Mouse (Mus musculus) forebrain, embryonic 14.5 days (tissue): ENCODE results near the gene Fars2. TPM values are rescaled to one million over a fixed set of nuclear protein-coding genes. Genes with fewer than 3 reads are reported as not detected.

Experiments
- ATAC-seq: fragments of 200-750 bp; cut with Nextera tagmentation; 2 replicates; pipeline ENCODE4 v1.8.0; 2017; ENCODE audit warnings: mild to moderate bottlenecking, moderate library complexity
- DNase-seq: peaks from one replicate; pipeline ENCODE4 v3.0.0-alpha.2; 2015; ENCODE audit warnings: low spot score
- H3K27ac ChIP-seq: fragments of 300-500 bp; sonication (generic); 2 replicates; pipeline ENCODE4 v1.5.1; 2014; ENCODE audit warnings: low read depth, mild to moderate bottlenecking, control low read depth, low read length, moderate library complexity
- H3K27me3 ChIP-seq: fragments of 300-500 bp; sonication (generic); replicated peaks from 2 replicates; pipeline ENCODE4 v1.6.1; 2014; ENCODE audit warnings: low read length, control low read depth, mixed read lengths; ENCODE audit not compliant: control insufficient read depth, insufficient read depth
- H3K36me3 ChIP-seq: fragments of 300-500 bp; sonication (generic); 2 replicates; pipeline ENCODE4 v1.6.1; 2014; ENCODE audit warnings: low read length, control low read depth; ENCODE audit not compliant: control insufficient read depth, insufficient read depth
- H3K4me1 ChIP-seq: fragments of 300-500 bp; sonication (generic); 2 replicates; pipeline ENCODE4 v1.6.1; 2014; ENCODE audit warnings: antibody characterized with exemption, low read length, control low read depth; ENCODE audit not compliant: control insufficient read depth, insufficient read depth
- H3K4me2 ChIP-seq: fragments of 300-500 bp; sonication (generic); 2 replicates; pipeline ENCODE4 v1.6.1; 2014; ENCODE audit warnings: mild to moderate bottlenecking, control low read depth, low read length
- H3K4me3 ChIP-seq: fragments of 300-500 bp; sonication (generic); 2 replicates; pipeline ENCODE4 v1.5.1; 2014; ENCODE audit warnings: low read depth, low read length, control low read depth
- H3K9ac ChIP-seq: fragments of 300-500 bp; sonication (generic); 2 replicates; pipeline ENCODE4 v1.6.1; 2014; ENCODE audit warnings: mild to moderate bottlenecking, low read length, control low read depth, moderate library complexity
- H3K9me3 ChIP-seq: fragments of 300-500 bp; sonication (generic); replicated peaks from 2 replicates; pipeline ENCODE4 v1.6.1; 2016; ENCODE audit warnings: low read length, control low read depth, mixed read lengths; ENCODE audit not compliant: control insufficient read depth
- WGBS: fragments of 180-500 bp; shearing (Covaris S2); extraction: QIAGEN DNeasy Blood & Tissue Kit; methylation state at CpG from one replicate; pipeline ENCODE4 v1.1.7; 2014; 5-methylcytosine and 5-hydroxymethylcytosine counted together
- polyA plus RNA-seq: library from polyadenylated mRNA; unstranded; fragments of >200 nt; fragmentation: Nextera tagmentation; extraction: Ambion mirVana; gene quantifications from 2 replicates; pipeline ENCODE4 v1.2.1, GENCODE M21; 2014

Fars2 gene
- polyA plus RNA-seq, 1 experiment from 2014 or later: 35.5 TPM

DNA sequence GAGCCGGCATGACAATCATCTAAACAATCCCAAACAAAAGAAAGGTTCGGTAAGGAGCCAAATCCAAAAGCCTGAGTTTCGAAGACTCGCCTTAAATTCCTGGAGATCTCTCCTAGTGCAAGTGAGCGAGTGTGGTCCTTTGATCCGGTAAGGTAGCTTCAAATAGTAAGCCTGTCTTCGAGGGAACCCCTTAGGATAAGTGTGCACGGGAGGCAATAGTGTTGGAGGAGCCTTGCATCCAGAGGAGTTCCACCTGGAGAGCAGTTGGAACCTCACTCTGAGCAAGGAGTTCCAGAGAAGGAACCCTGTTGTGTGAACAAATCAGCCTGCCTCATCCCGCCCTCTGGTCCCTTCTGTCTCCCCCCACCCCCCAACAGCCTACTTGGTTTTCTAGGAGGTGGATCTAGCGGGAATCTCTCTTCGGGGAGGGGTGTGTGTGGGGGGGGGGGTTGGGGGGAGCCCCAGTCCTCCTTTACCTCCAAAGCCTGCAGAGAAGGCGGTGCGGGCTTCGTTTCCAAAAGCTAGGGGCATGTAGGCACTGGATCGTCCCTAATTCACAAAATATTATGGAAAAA is 606.6 kb downstream of the Fars2 start:
- H3K9me3 ChIP-seq: no peaks in the 10 kb centered on the region
- H3K9ac ChIP-seq: peak overlapping the region; percentile 53; the same call in 1 of the 2 replicates
- H3K36me3 ChIP-seq: no peaks in the 10 kb centered on the region
- peaks cover 24% of the 10 kb centered on the region for H3K27me3 ChIP-seq
- peak; percentile 36 for DNase-seq
- peak overlapping the region; percentile 50 for H3K4me2 ChIP-seq
- peak overlapping the region; percentile 87 for H3K27ac ChIP-seq
- peaks cover 10% of the 10 kb centered on the region; the same call in 1 of the 2 replicates for H3K4me1 ChIP-seq
- peak; percentile 8; the same call in 1 of the 2 replicates for ATAC-seq
- H3K4me3 ChIP-seq: 0 out of 2 replicates have a peak overlapping the region, but pooled peaks have one; percentile 20
- WGBS: 3% methylated on average over 15 of the region's 15 CpGs

DNA sequence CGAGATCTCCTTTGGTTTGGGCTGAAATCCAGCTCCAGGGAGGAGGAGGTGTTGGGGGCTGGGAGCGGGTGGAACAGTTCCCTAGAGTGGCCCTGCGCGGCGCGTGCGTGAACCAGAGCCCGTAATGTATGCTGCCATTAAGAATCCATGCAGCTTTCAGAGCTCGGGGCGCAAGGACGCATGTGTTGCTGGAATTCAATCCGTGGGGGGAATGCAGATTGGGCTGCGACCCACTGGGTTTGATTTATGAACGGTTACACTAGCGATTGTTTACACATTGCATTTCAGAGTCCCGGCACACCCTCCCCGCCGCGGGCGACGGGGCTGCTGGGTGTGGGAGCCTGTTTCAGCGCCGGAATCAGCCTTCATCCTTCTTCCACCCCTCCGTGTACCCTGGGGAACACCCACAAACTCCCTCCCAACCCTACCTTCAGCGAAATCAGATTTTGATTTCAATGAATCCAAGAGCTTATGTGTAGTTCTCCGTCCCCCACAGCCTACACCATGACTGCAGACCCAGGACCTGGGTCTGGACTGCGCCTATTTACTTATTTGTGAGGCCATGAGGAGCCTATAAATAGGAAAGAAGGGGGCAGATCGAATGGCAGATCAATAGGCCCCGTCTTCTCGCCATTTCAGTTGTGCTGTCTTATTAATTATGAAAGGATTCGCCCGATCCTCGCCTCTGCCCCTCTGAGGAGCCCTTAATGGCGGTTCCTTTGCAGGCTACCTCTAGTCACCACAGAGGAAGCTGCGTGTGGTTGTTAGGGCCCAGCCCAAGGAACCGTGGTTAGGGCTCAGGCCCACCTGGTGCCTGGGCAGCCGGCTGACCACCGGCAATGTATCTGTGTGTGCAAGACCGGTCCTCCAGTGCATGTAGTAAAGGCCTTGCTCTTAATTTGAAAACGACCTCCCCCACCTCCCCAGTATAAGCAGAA is 607.6 kb downstream of the Fars2 start:
- peak overlapping the region; percentile 20 for H3K4me3 ChIP-seq
- H3K36me3 ChIP-seq: no peaks in the 10 kb centered on the region
- peaks cover 34% of the 10 kb centered on the region for H3K27me3 ChIP-seq
- ATAC-seq (peak; percentile 79), DNase-seq (peak; percentile 91)
- no peaks in the 10 kb centered on the region for H3K9me3 ChIP-seq
- peak overlapping the region; percentile 53 for H3K9ac ChIP-seq
- H3K4me1 ChIP-seq: peaks cover 10% of the 10 kb centered on the region; the same call in 1 of the 2 replicates
- 4% methylated on average over 40 of the region's 40 CpGs for WGBS
- peak overlapping the region; percentile 87 for H3K27ac ChIP-seq
- peak overlapping the region; percentile 50 for H3K4me2 ChIP-seq

DNA sequence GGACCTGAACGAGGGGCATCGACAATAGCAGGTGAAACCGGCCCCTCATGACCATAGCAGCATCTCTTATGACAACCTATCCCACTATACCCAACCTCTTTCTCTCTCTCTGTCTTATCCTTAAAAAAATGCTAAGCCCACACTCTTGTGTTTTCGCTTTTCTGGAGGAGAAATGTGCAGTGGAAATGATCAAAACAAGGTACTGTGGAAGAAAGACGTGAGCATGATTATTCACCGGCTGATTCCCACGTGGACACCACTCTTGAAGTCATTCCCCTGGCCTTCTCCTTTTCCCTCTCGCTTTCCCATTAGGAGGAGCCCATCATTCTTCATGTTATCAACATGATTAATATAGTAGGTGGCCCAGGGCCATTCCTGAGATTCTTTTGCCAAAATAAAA is 608.7 kb downstream of the Fars2 start:
- peak overlapping the region; percentile 56 for H3K9ac ChIP-seq
- no peaks in the 10 kb centered on the region for H3K9me3 ChIP-seq
- DNase-seq: peak; percentile 38
- peak overlapping the region; percentile 98 for H3K27ac ChIP-seq
- WGBS: 3% methylated on average over 8 of the region's 8 CpGs
- H3K4me1 ChIP-seq: peaks cover 10% of the 10 kb centered on the region; the same call in 1 of the 2 replicates
- H3K4me2 ChIP-seq: peak overlapping the region; percentile 70
- no peak for ATAC-seq
- 0 out of 2 replicates have a peak overlapping the region, but pooled peaks have one; percentile 34 for H3K4me3 ChIP-seq
- H3K36me3 ChIP-seq: no peaks in the 10 kb centered on the region
- peaks cover 38% of the 10 kb centered on the region for H3K27me3 ChIP-seq

DNA sequence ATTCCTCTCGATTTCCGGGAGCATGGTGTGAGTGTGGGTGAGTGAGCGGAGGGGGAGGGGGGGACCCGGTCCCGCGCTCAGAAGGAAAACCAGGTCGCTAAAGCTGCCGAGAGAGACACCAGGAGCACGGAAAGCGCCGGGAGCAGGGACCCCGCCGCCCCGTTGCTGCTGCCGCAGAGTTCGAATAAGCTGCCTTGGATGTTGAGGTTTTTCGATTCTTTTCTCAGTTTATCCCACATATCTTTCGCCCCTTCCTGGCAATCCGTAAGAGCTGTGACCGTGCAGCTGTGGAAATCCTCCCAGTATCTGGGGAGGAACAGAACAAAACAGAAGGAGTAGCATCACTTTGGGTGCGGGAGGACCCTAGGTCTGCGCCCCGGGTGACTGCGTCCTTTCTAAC is 609.3 kb downstream of the Fars2 start:
- Histone ChIP-seq H3K4me3 (peak overlapping the region; percentile 34), H3K27ac (peak overlapping the region; percentile 98), H3K4me2 (peak overlapping the region; percentile 70), H3K27me3 (peaks cover 38% of the 10 kb centered on the region), H3K4me1 (peaks cover 10% of the 10 kb centered on the region; the same call in 1 of the 2 replicates), H3K36me3 (no peaks in the 10 kb centered on the region), H3K9ac (peak overlapping the region; percentile 56), H3K9me3 (no peaks in the 10 kb centered on the region)
- WGBS: 1% methylated on average over 24 of the region's 24 CpGs
- DNase-seq (peak; percentile 51), ATAC-seq (no peak)

DNA sequence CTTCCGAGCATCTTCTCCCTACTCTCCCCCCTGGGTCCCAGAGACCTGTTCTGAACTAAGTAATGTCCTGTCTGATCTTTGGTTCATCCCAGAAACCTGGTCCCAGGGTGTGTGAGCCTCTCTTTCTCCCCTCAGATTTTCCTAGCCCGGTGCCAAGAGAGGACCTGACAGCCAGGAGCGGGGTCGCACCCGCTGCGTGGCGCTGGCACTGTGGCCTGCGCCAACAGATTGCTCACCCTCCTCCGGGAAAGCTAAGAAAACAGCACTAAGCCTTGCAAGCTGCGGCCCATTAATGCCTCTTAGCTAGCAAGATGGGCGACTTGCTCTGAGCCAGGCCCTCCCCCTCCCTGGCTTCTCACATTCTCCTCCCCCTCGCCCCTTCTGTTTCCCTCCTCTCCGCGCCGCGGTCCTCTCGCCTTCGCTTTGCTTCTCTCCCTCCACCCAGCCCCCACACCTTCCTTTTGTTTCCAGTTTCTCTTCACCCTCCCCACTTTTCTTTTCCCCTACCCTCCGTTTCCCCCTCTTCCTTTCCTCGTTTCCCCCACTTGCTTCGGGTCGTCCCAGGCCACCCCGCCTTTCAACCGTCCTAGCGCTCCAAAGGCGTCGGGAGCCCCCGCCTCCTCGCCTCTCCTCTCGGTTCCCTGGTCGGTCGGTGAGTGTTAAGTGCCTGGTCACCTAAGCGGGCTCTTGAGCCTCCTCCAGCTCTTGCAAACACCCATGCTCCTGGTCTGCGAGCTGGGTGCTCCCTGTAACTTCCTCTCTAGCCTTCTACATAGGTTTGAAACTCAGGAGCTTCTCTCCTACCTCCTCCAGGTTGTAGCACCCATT is 610.0 kb downstream of the Fars2 start:
- Histone ChIP-seq H3K27me3 (peaks cover 35% of the 10 kb centered on the region), H3K9ac (peak overlapping the region; percentile 56), H3K27ac (peak overlapping the region; percentile 98), H3K4me3 (peak overlapping the region; percentile 34), H3K9me3 (no peaks in the 10 kb centered on the region), H3K4me1 (peaks cover 10% of the 10 kb centered on the region; the same call in 1 of the 2 replicates), H3K4me2 (peak overlapping the region; percentile 70), H3K36me3 (no peaks in the 10 kb centered on the region)
- WGBS: under 1% methylated on average over 34 of the region's 34 CpGs
- ATAC-seq (peak; percentile 73), DNase-seq (peak; percentile 93)

DNA sequence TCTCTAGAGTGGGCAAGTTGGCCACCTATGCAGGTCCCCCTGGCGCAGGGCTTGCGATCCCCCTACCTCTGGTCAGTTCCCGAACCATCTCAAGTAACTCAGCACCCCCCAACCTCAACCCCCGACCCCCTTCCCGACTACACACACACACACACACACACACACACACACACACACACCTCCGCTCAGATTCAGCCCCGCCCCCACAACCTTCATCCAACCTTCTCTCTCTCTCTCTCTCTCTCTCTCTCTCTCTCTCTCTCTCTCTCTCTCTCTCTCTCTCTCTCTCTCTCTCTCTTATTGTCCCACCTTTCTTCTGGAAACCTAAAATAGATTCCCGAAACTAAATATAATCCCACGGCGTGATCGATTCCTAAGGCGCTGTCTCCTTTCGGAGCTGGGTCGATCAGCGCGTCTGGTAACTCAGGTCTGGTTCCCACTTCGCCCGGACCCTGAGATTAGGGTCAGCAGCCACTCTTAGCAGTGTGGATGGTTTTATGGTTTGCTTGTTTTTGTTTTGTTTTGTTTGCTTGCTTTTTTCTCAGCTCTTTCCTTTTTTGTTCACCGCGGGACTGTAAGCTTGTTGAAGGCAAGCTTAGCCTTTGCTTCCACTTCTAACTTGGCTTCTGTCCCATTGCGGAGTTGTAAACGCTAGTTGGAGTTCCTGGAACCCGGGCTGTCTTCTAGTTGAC is 610.7 kb downstream of the Fars2 start:
- Histone ChIP-seq H3K4me2 (peak overlapping the region; percentile 70), H3K27me3 (peaks cover 33% of the 10 kb centered on the region), H3K4me1 (peaks cover 10% of the 10 kb centered on the region; the same call in 1 of the 2 replicates), H3K27ac (peak overlapping the region; percentile 98), H3K9me3 (no peaks in the 10 kb centered on the region), H3K36me3 (no peaks in the 10 kb centered on the region), H3K4me3 (peak overlapping the region; percentile 49), H3K9ac (peak overlapping the region; percentile 56)
- WGBS: 3% methylated on average over 23 of the region's 23 CpGs
- DNase-seq: no peak
- ATAC-seq: no peak; the same call in 1 of the 2 replicates

DNA sequence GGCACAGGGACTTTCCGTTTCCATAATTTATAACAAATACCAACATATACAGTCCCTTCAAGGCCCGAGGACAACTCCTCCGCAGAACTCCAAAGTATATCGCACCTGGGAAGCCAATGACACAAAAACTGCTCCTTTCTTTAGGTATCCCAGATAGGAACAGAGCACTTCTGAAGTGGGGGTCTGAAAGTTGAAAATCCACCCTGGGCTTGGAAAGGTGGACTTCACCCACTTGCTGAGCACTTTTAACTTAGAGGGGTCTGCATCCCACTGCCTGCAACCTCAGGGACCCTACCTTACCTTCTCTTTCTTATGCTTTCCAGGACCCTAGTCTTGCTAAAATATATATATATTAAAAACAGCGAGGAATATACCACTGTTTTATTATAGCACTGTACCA is 611.3 kb downstream of the Fars2 start:
- H3K9me3 ChIP-seq: no peaks in the 10 kb centered on the region
- H3K4me3 ChIP-seq: peak overlapping the region; percentile 49
- peak overlapping the region; percentile 70 for H3K4me2 ChIP-seq
- H3K27ac ChIP-seq: peak overlapping the region; percentile 98; the same call in 1 of the 2 replicates
- H3K36me3 ChIP-seq: no peaks in the 10 kb centered on the region
- peak overlapping the region; percentile 35; the same call in 1 of the 2 replicates for H3K9ac ChIP-seq
- no peak for ATAC-seq
- peaks cover 37% of the 10 kb centered on the region for H3K27me3 ChIP-seq
- 11% methylated on average over 5 of the region's 5 CpGs for WGBS
- no peak for DNase-seq
- H3K4me1 ChIP-seq: peaks cover 10% of the 10 kb centered on the region; the same call in 1 of the 2 replicates
